25 mouse cellular contexts compared by ENCODE assay signal in the genomic region with DNA sequence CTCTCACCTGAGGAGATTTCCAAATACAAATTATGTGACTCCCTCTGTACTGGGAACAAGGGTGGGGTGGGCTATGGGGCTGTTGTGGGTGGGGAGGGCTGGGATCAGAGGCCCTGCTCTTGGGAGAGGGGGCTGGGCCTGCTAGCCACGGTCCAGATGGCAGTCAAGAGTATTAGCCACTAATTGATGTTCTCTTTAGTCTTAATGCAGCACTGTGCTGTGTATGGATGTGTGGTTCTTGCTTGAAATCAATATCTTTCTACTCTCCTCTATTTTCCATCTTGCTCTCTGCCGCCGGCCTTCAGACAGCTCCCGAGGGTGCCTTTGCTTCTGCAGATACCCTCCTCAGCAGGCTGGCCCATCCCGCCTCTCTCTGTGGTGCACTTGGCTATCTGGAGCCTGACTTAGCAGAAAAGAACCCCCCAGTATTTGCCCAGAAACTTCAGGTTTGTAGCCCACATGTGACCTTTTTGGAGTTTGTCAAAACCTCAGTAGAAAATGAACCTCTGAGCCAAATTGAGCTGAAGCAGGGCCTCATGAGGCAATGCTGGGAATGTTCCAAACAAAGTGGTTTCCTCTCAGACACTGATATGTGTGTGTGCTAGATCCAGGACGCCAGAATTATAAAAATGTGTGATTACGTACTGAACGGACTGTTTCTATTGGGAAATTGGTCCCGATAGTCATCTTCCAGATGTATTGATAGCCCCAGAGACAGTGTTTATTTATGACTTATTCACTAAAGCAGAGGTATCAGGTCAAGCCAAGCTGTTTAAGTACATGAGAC. TPM values are rescaled to one million over a fixed set of nuclear protein-coding genes. Genes with fewer than 3 reads are reported as not detected.
A peak's percentile ranks its signal among the peaks of the same experiment; 100 is the strongest.
DNase-seq lines count a peak whose midpoint lies in the region; ATAC-seq lines count a peak whose summit lies in the region.
"Had no signal": no experiment of that assay in that cellular context is flagged by ENCODE, and none has a peak within 500 bp of the region (broad histone marks: within the 10 kb centered on the region; RNA-seq: fewer than 3 reads in every experiment).

No protein-coding gene starts in this region.

- H3K36me3 ChIP-seq in hindbrain, embryonic 13.5 days = peaks cover 94% of the 10 kb centered on the region
- H3K36me3 ChIP-seq in hindbrain, embryonic 16.5 days (ENCODE audit: control insufficient read depth, insufficient read depth, low read length) = peaks cover 38% of the 10 kb centered on the region
- H3K36me3 ChIP-seq: liver, embryonic 15.5 days had no signal

- peaks cover 17% of the 10 kb centered on the region for H3K4me1 ChIP-seq in hindbrain, embryonic 13.5 days (replicated peaks)
- H3K4me1 ChIP-seq in hindbrain, embryonic 16.5 days (ENCODE audit: control insufficient read depth, insufficient read depth, low read depth, low read length) = no peaks in the 10 kb centered on the region; the same call in 1 of the 2 replicates
- H3K4me1 ChIP-seq: forebrain, embryonic 12.5 days; liver, embryonic 15.5 days; lung, embryonic 15.5 days; midbrain, embryonic 10.5 days had no signal

- H3K4me3 ChIP-seq in hindbrain, embryonic 13.5 days = no peak overlapping the region
- no peak overlapping the region for H3K4me3 ChIP-seq in hindbrain, embryonic 16.5 days (ENCODE audit: low read length)
- H3K4me3 ChIP-seq: forebrain, embryonic 12.5 days; heart, embryonic 10.5 days; layer of hippocampus, adult 2 months; liver, embryonic 15.5 days; lung, embryonic 15.5 days; midbrain, embryonic 10.5 days had no signal

- H3K4me2 ChIP-seq in hindbrain, embryonic 13.5 days = no peak overlapping the region
- no peak overlapping the region for H3K4me2 ChIP-seq in hindbrain, embryonic 16.5 days (ENCODE audit: low read length)
- H3K4me2 ChIP-seq: forebrain, embryonic 12.5 days; liver, embryonic 15.5 days; lung, embryonic 15.5 days had no signal

- WGBS in hindbrain, embryonic 13.5 days = 74% methylated on average over 9 of the region's 9 CpGs
- 75% methylated on average over 9 of the region's 9 CpGs for WGBS in hindbrain, embryonic 16.5 days

- H3K27me3 ChIP-seq in hindbrain, embryonic 13.5 days = no peaks in the 10 kb centered on the region
- H3K27me3 ChIP-seq in hindbrain, embryonic 16.5 days (replicated peaks; ENCODE audit: control insufficient read depth, insufficient read depth, low read length) = no peaks in the 10 kb centered on the region
- H3K27me3 ChIP-seq: forebrain, embryonic 12.5 days; liver, embryonic 15.5 days; lung, embryonic 15.5 days had no signal

- no peak for ATAC-seq in hindbrain, embryonic 13.5 days (ENCODE audit: low FRiP score)
- ATAC-seq in hindbrain, embryonic 16.5 days = no peak
- ATAC-seq: activated CD4-positive, CD25-positive, alpha-beta regulatory T cell, adult 4 months; intestine, postnatal 0 days had no signal

- peak overlapping the region; percentile 52 for H3K27ac ChIP-seq in hindbrain, embryonic 13.5 days
- H3K27ac ChIP-seq in hindbrain, embryonic 16.5 days (ENCODE audit: low read depth, low read length) = no peak overlapping the region
- H3K27ac ChIP-seq: forebrain, embryonic 12.5 days; heart, embryonic 10.5 days; layer of hippocampus, adult 2 months; liver, embryonic 15.5 days; lung, embryonic 15.5 days; midbrain, embryonic 10.5 days had no signal

- no peak overlapping the region for H3K9ac ChIP-seq in hindbrain, embryonic 13.5 days
- H3K9ac ChIP-seq in hindbrain, embryonic 16.5 days (ENCODE audit: low read depth, low read length) = no peak overlapping the region
- H3K9ac ChIP-seq: forebrain, embryonic 12.5 days; liver, embryonic 15.5 days; lung, embryonic 15.5 days had no signal

- peak; percentile 26 for DNase-seq in retina, postnatal 1 day
- DNase-seq in retina, embryonic 14.5 days (ENCODE audit: low spot score) = no peak
- peak; percentile 73 for DNase-seq in fibroblast of lung, adult 2 months (ENCODE audit: low read depth)
- DNase-seq in adrenal gland, postnatal 4 days (ENCODE audit: low spot score in 2 of 2) = no peak
- no peak for DNase-seq in layer of hippocampus, postnatal 25 days (ENCODE audit: extremely low spot score in 1 of 2, low spot score in 1 of 2)
- DNase-seq: adrenal gland, postnatal 10 days; cerebellum, adult 2 months; cerebellum, postnatal 25 days; embryo, embryonic 11 days; heart, postnatal 14 days; kidney, postnatal 25 days; liver; thymus, postnatal 14 days had no signal

- H3K9me3 ChIP-seq in hindbrain, embryonic 13.5 days = no peaks in the 10 kb centered on the region
- no peaks in the 10 kb centered on the region for H3K9me3 ChIP-seq in hindbrain, embryonic 16.5 days (ENCODE audit: control insufficient read depth, low read length)
- H3K9me3 ChIP-seq: forebrain, embryonic 12.5 days; heart, embryonic 10.5 days; liver, embryonic 15.5 days; lung, embryonic 15.5 days; midbrain, embryonic 10.5 days had no signal

RNA-seq across cellular contexts. Expression of gene Btbd16, which starts 30.4 kb away (rescaled TPM):
- 0.16 TPM in 1 of 2 replicates, not detected in the other for polyA plus RNA-seq in hindbrain, embryonic 13.5 days (2015; fragmentation: Nextera tagmentation; extraction: Ambion mirVana)
- polyA plus RNA-seq in hindbrain, embryonic 16.5 days (2015; fragmentation: Nextera tagmentation; extraction: Ambion mirVana) = not detected in 2 replicates
- total RNA-seq in adrenal gland, postnatal 4 days (2021) = under 1 TPM; 0.11 to 0.36 TPM
- total RNA-seq in layer of hippocampus, postnatal 25 days (2021) = under 1 TPM; 0.86 to 0.87 TPM
- polyA plus RNA-seq: C2C12; forebrain, embryonic 12.5 days; intestine, postnatal 0 days; kidney, embryonic 14.5 days; liver, embryonic 15.5 days; lung, embryonic 15.5 days; midbrain, embryonic 10.5 days had no signal

Comparison
In these comparisons a context has a peak if more than half of its experiments do, and no peak if none do; other contexts are left out.
1. DNase-seq: peak in retina, postnatal 1 day (single experiment) and fibroblast of lung, adult 2 months (single experiment); none in retina, embryonic 14.5 days (single experiment), adrenal gland, postnatal 4 days (0 of 2) and layer of hippocampus, postnatal 25 days (0 of 2).